Mouse (Mus musculus) bone marrow macrophage, adult 2 months (primary cell): ENCODE results near the gene Otoa.

Experiments
- CTCF ChIP-seq: IDR thresholded peaks from 2 replicates; pipeline ENCODE4 v1.5.1; 2012; ENCODE audit warnings: low read depth, mild to moderate bottlenecking, low read length, moderate library complexity
- POLR2A ChIP-seq: IDR thresholded peaks from 2 replicates; pipeline ENCODE4 v1.6.1; 2012; ENCODE audit warnings: mild to moderate bottlenecking, low read depth, low read length, borderline replicate concordance

DNA sequence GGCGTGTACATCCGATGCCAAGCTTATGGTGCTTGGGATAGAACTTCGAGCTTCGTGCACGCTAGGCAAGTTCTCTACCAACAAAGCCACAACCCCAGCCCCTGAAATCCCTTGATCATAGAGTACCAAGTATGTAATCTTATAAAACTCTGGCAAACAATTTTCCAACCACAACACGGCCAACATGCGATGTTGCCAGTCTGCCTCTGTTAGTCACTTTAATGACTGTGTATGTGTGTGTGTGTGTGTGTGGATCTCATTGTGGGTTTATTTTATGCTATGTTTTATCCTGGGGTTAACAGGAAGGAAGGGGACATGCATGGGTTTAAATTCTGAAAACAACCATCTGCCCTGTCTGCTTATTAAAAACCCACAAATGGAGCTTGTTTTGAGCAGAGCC, 9.3 kb downstream of the Otoa start:
- TF ChIP-seq POLR2A, result no peak
- TF ChIP-seq CTCF, result no peak
